Mouse (Mus musculus): ENCODE measurements at regions not wholly inside any gene's neighbourhood (a gene's known extent, or its start where the extent isn't known, plus 50 kb on each side); places are given as distances from the start of the nearest gene placed in this dataset.

GRCm38 (mm10) chr17:4163502-4163901 is 467.4 kb upstream of the Nox3 start:
- ATAC-seq (ENCODE audit: low FRiP score): no peak

DNA sequence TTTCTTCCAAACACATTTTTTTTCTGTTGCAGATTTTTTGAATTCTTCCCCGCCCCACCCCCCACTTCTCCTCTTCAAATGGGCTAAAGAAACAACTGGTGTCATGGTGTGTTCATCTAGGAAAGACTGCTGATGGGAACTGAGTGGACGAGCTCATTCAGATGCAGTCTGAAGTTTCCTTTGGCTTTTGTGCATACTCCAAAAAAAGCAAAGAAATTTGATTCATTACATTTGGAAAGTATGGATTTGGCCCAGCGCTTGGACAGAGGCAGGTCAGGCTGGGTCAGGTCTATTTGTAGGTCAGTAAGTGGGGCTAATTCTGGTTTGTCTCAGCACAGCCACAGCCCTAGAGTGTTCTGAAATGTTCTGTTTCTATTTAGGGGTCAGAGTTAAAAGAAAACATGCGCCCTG is 477.9 kb upstream of the Nox3 start:
- no peak for TF ChIP-seq CTCF (IDR thresholded peaks at IDR 0.05)
- Histone ChIP-seq H3K27me3 (ENCODE audit: insufficient read depth, low read length) (no peaks in the 10 kb centered on the region), H3K4me2 (ENCODE audit: low read depth, low read length, poor library complexity, severe bottlenecking) (no peak overlapping the region), H3K9me3 (ENCODE audit: low read length) (no peaks in the 10 kb centered on the region), H3K27ac (ENCODE audit: low read depth, low read length) (no peak overlapping the region), H3K4me3 (ENCODE audit: low read depth, low read length) (no peak overlapping the region), H3K4me1 (ENCODE audit: insufficient read depth, low read length) (no peaks in the 10 kb centered on the region), H3K9ac (replicated peaks; ENCODE audit: low read length, poor library complexity, severe bottlenecking) (no peak overlapping the region), H3K36me3 (ENCODE audit: insufficient read depth, low read length) (no peaks in the 10 kb centered on the region)
- DNase-seq (ENCODE audit: low spot score) (no peak), ATAC-seq (ENCODE audit: low FRiP score) (no peak)
- 71% methylated on average over 4 of the region's 4 CpGs for WGBS

More at GRCm38 (mm10) chr17:4163502-4163901, 467.4 kb upstream of the Nox3 start:
- no peaks in the 10 kb centered on the region for H3K36me3 ChIP-seq (ENCODE audit: insufficient read depth, low read length)
- no peak overlapping the region for H3K4me3 ChIP-seq (ENCODE audit: low read depth, low read length)
- DNase-seq (ENCODE audit: low spot score): no peak
- H3K27ac ChIP-seq (ENCODE audit: low read depth, low read length): no peak overlapping the region
- no peak overlapping the region for H3K4me2 ChIP-seq (ENCODE audit: low read depth, low read length, poor library complexity, severe bottlenecking)
- 91% methylated on average over 2 of the region's 2 CpGs for WGBS
- no peak for TF ChIP-seq CTCF (IDR thresholded peaks at IDR 0.05)
- no peaks in the 10 kb centered on the region for H3K4me1 ChIP-seq (ENCODE audit: insufficient read depth, low read length)
- no peak overlapping the region for H3K9ac ChIP-seq (replicated peaks; ENCODE audit: low read length, poor library complexity, severe bottlenecking)
- H3K9me3 ChIP-seq (ENCODE audit: low read length): no peaks in the 10 kb centered on the region
- no peaks in the 10 kb centered on the region for H3K27me3 ChIP-seq (ENCODE audit: insufficient read depth, low read length)

DNA sequence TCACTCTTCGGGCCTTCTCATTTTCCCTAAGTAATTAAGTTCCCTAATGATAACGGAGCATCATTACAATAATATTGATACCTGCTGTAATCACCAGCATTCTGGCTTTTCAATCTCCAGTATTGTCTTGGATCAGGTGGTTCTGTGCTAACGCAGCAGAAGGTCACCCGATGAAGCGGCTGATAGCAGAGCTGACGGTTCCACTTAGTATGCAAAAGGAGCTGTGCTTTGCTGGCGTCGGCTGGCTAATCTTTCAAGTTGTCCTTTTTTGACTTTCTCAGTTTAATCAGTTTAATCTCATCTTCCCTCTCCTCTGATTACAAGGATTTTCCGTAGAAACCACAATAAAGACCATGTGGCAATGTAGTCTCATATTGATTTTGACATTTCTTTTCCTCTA is 478.9 kb upstream of the Nox3 start:
- DNase-seq (ENCODE audit: low spot score): no peak
- 57% methylated on average over 9 of the region's 9 CpGs for WGBS

DNA sequence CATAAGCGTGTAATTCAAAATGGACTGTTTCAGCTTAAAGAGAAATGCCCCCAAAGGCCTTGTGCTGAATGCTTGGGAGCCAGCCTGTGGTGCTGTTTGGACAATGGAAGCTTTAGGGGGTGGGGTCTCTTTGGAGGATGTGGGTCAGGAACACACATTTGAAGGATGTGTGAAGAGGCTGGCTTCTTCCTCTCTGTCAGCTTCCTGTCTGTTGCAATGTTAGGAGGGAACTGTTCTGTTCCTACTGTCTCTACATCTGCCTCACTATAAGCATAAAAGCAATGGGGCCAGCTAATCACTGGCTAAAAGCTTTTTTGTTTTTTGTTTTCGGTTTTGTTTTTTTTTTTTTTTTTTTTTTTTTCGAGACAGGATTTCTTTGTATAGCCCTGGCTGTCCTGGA is 480.5 kb upstream of the Nox3 start:
- no peak for TF ChIP-seq CTCF (IDR thresholded peaks at IDR 0.05)
- H3K27me3 ChIP-seq (ENCODE audit: insufficient read depth, low read length): no peaks in the 10 kb centered on the region
- WGBS: 92% methylated on average over 2 of the region's 3 CpGs
- DNase-seq (ENCODE audit: low spot score) (no peak), ATAC-seq (ENCODE audit: low FRiP score) (no peak)
- H3K4me2 ChIP-seq (ENCODE audit: low read depth, low read length, poor library complexity, severe bottlenecking): no peak overlapping the region
- H3K4me1 ChIP-seq (ENCODE audit: insufficient read depth, low read length): no peaks in the 10 kb centered on the region
- H3K9ac ChIP-seq (replicated peaks; ENCODE audit: low read length, poor library complexity, severe bottlenecking): no peak overlapping the region
- no peaks in the 10 kb centered on the region for H3K36me3 ChIP-seq (ENCODE audit: insufficient read depth, low read length)
- no peaks in the 10 kb centered on the region for H3K9me3 ChIP-seq (ENCODE audit: low read length)
- H3K4me3 ChIP-seq (ENCODE audit: low read depth, low read length): no peak overlapping the region
- H3K27ac ChIP-seq (ENCODE audit: low read depth, low read length): no peak overlapping the region

More for the DNA sequence above, 478.9 kb upstream of the Nox3 start:
- Histone ChIP-seq H3K4me2 (ENCODE audit: low read depth, low read length, poor library complexity, severe bottlenecking) (no peak overlapping the region), H3K27me3 (ENCODE audit: insufficient read depth, low read length) (no peaks in the 10 kb centered on the region), H3K4me1 (ENCODE audit: insufficient read depth, low read length) (no peaks in the 10 kb centered on the region), H3K36me3 (ENCODE audit: insufficient read depth, low read length) (no peaks in the 10 kb centered on the region), H3K9ac (replicated peaks; ENCODE audit: low read length, poor library complexity, severe bottlenecking) (no peak overlapping the region), H3K27ac (ENCODE audit: low read depth, low read length) (no peak overlapping the region), H3K9me3 (ENCODE audit: low read length) (no peaks in the 10 kb centered on the region), H3K4me3 (ENCODE audit: low read depth, low read length) (no peak overlapping the region)
- TF ChIP-seq CTCF (IDR thresholded peaks at IDR 0.05): no peak
- ATAC-seq (ENCODE audit: low FRiP score): no peak

DNA sequence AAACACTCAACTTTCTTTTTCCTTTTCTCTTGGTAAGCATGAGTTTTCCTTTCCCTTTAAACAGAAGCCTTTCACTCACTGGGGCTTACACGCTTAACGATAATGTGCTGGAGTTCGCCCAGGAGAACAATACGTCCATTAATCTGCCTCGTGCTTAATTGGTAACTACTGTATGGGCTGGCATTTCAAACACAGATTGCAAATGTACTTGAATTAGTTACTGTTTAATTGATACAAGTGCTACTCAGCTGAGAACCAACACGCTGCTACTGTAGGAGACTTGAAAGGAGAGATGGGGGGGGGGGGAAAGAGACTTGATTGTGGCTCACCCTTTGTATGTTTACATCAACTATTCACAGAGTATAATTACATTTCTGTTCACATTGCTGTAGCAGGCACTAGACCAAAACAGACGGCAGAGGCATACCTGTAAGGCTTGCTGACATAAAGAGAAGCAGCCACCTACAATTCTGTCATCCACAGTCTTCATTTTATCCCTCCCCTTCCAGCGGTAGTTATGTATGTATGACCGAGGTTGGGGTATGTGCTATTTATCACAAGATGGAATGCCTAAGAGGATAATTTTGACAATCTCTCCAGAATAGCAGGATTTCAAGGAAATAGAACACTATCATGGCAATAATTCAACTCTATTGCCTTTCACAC is 481.6 kb upstream of the Nox3 start:
- H3K9me3 ChIP-seq (ENCODE audit: low read length): no peaks in the 10 kb centered on the region
- H3K36me3 ChIP-seq (ENCODE audit: insufficient read depth, low read length): no peaks in the 10 kb centered on the region
- TF ChIP-seq CTCF (IDR thresholded peaks at IDR 0.05): no peak
- no peak overlapping the region for H3K4me2 ChIP-seq (ENCODE audit: low read depth, low read length, poor library complexity, severe bottlenecking)
- no peak overlapping the region for H3K4me3 ChIP-seq (ENCODE audit: low read depth, low read length)
- no peaks in the 10 kb centered on the region for H3K27me3 ChIP-seq (ENCODE audit: insufficient read depth, low read length)
- H3K4me1 ChIP-seq (ENCODE audit: insufficient read depth, low read length): no peaks in the 10 kb centered on the region
- ATAC-seq (ENCODE audit: low FRiP score) (no peak), DNase-seq (ENCODE audit: low spot score) (peak; percentile 49)
- WGBS: 41% methylated on average over 9 of the region's 9 CpGs
- no peak overlapping the region for H3K9ac ChIP-seq (replicated peaks; ENCODE audit: low read length, poor library complexity, severe bottlenecking)
- no peak overlapping the region for H3K27ac ChIP-seq (ENCODE audit: low read depth, low read length)

- Histone ChIP-seq H3K4me2 (ENCODE audit: low read depth, low read length, poor library complexity, severe bottlenecking) (no peak overlapping the region), H3K4me3 (ENCODE audit: low read depth, low read length) (no peak overlapping the region), H3K36me3 (ENCODE audit: insufficient read depth, low read length) (no peaks in the 10 kb centered on the region), H3K9me3 (ENCODE audit: low read length) (no peaks in the 10 kb centered on the region), H3K9ac (replicated peaks; ENCODE audit: low read length, poor library complexity, severe bottlenecking) (no peak overlapping the region), H3K27me3 (ENCODE audit: insufficient read depth, low read length) (no peaks in the 10 kb centered on the region), H3K27ac (ENCODE audit: low read depth, low read length) (no peak overlapping the region), H3K4me1 (ENCODE audit: insufficient read depth, low read length) (no peaks in the 10 kb centered on the region)
- WGBS: 44% methylated on average over 1 of the region's 1 CpGs
- no peak for TF ChIP-seq CTCF (IDR thresholded peaks at IDR 0.05)
- no peak for ATAC-seq (ENCODE audit: low FRiP score)
- no peak for DNase-seq (ENCODE audit: low spot score)
Observed at GRCm38 (mm10) chr17:4179271-4179670, 483.2 kb upstream of the Nox3 start.
